Mouse (Mus musculus) spleen, adult 18-20 months (tissue): Measurements from ENCODE around the gene Otud7a.

Source experiments
- DNase-seq, 2 experiments: peaks; one replicate each; pipeline ENCODE4 v3.0.0; 2022; ENCODE audit warnings: mixed read lengths in 2 of 2

Otud7a gene

DNA sequence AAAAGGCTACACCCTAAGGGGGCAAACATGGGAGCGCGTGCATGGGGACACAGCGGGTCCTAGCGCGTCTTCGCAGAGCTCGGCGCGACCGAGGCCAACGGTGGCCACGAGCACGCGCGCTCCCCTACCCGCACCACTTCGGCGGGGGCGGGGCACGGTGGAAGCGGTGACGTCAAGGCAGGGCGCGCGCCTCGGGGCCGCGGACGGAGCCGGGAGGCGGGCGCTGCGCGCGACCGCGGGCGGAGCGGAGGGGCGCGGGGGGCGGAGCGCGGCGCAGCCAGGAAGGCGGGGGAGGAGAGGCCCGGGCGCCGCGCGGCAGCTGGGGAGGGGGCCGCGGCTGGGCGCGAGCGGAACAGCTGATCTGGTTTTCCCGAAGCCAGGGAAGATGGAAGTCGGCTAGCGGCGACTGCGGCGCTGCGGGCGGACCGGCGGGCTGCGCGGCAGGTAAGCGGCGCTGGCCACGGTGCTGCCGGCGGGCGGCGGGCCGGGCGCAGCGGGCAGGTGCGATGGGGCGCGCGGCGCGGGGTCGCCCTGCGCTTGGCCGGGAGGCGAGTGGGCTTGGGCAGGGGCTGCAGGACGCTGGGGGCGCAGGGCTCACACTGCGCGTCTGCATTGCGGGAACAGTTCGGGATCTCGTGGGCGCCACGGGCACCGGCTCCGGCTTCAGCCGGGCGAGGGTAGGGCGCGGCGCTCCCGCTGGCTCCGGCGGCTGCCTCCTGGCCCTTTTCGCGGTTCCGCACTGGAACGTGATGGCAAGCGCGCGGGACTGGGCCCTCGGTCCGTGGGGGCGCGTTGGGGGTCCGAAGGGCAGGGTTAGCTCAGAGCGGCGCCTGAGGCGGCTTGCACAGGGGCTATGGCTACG is at the start of gene Otud7a:
Otud7a (plus strand) TSS at position 268 of the 862 bp plus-strand sequence.
- DNase-seq, result peak in 1 of 2 experiments; percentile 11

DNA sequence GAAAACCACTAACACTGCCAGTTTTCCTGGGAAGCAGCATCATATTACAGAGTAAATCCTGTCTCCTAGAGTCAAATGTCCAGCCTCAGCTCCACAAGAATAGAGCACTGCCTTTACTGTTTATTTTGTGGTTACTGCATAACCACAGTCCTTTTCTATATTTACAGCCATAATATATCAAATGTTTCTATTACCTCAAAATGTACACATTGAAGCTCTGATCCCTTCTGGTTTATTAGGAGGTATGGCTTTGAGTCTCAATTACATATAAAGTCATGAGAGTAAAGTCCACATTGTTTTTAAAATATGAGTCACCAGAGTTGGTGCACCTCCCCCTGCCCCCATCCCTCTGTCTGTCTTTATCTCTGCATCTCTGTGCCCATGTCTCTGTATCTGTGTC is 38.6 kb upstream of the Otud7a start:
- no peak for DNase-seq

DNA sequence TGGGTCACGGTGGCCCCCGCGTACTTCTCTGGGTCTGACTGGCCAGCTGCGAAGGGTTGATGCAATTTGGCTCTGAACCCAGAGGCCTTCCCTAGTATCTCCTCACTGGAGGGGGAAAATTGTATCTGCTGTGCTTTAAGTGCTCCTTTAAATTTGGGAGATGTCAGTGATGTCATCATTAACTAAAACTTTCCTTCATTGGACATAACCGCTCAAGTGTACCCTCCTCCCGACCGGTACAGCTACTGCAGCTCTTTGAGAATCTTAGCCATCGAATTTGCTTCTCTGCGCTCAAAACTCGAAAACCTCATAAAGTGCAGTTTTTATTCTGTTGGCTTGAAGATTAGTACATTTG is 772 bp downstream of the Otud7a start:
- no peak for DNase-seq

DNA sequence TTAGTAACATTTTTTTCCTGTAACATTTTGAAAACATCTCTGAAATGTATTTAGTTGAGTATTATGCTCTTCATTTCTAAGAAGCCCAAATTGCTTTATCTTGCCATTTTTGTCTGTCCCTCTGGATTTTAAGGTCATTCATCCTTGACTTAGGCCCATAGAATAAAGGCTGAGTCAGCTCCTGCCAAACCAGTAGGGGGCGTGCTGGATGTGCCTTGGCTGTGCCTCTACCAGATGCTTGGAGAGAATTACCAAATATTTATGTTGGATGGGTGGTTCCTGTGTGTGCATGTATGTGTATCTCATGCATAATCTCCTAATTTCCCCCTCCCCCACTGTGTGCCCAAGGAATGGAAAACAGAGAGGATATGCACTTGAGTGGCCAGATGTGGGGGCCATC is 2.4 kb downstream of the Otud7a start:
- DNase-seq, result no peak

GRCm38 (mm10) chr7:63455228-63455627 is 10.7 kb downstream of the Otud7a start:
- DNase-seq, result no peak

GRCm38 (mm10) chr7:63462234-63462633 is 17.7 kb downstream of the Otud7a start:
- DNase-seq, result no peak

DNA sequence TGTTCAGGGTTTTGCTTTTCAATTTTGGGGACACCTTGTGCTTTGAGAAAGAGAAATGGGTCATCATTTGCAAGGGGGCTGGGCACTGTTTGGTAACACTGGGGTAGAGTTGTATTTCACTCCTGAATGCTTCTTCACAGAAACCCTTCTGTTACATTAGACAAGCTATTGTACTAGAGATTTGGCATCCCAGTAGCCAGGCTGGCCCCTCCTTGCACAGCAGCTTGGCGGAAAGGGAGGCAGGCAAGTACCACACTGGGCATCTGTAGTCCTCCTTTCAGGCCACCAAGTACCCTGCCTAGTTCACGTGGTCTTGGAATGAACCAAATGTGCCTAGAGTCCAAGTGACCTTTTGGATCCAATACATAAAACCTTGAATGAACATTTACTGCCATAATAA is 18.1 kb downstream of the Otud7a start:
- no peak for DNase-seq

GRCm38 (mm10) chr7:63466729-63467128 is 22.2 kb downstream of the Otud7a start:
- DNase-seq, result no peak

DNA sequence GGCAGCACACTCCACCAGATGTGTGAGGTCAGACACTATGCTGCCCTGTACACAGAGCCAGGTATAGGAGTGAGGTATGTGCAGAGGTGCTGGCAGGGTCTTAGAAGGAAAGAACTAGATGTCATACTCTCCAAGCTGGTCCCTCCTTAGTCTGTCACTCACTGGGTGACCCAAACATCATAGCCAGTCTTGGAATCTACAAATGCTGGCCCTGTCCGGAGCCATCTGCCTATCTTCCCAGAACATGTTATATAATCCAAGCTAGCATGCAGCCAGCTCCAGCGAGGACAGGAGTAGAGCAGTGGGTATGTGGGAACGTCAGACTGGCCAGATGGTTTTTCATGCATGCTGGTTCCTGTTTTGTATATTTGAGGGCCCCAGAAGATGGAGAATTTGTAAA is 23.7 kb downstream of the Otud7a start:
- no peak for DNase-seq

- DNase-seq, result no peak
Observed at GRCm38 (mm10) chr7:63483091-63483490, 38.5 kb downstream of the Otud7a start.

- DNase-seq, result no peak
Observed at GRCm38 (mm10) chr7:63497051-63497547, 52.5 kb downstream of the Otud7a start.

- no peak for DNase-seq
Observed at GRCm38 (mm10) chr7:63504202-63504601, 59.7 kb downstream of the Otud7a start.

DNA sequence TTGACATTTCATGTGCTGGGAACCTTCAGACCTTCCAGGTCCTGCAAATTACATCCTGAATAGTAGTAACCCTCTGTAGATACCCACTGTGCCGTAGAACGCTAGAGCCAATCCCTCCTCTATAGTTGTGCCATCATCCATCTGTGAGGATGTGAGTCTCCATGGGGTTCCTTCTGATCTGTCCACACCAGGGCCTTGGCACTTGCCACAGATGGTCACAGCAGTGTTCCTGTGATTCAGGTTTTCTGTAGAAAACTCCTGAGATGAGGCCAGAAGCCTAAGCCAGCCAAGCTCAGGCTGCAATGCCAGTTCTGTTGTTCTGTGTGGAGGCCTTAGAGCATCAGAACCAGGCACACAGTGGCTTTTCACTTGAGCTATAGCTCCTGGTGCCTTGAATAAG is 63.5 kb downstream of the Otud7a start:
- DNase-seq, result no peak

DNA sequence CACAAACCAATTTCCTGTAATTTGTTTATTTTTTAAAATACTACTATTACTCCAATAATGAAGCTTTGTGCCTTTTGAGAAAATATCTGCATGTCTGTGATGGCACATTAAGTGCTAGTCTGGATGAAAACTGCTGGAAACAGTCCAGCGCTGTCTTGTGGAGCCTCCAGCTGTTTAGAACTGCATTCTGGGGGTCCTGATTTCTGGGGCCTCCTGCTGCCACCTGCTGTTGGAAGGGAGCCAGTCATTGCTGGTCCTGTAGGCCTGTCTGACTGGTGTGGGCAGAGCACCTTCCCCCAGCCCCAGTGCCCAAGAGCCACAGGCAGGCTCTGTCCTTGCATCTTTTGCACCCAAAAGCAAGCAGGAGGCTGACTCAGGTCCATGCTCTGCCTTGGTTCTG is 65.3 kb downstream of the Otud7a start:
- no peak for DNase-seq

- DNase-seq, result no peak
Observed at GRCm38 (mm10) chr7:63511458-63511857, 66.9 kb downstream of the Otud7a start.

GRCm38 (mm10) chr7:63512561-63512960 is 68.0 kb downstream of the Otud7a start:
- DNase-seq, result no peak

DNA sequence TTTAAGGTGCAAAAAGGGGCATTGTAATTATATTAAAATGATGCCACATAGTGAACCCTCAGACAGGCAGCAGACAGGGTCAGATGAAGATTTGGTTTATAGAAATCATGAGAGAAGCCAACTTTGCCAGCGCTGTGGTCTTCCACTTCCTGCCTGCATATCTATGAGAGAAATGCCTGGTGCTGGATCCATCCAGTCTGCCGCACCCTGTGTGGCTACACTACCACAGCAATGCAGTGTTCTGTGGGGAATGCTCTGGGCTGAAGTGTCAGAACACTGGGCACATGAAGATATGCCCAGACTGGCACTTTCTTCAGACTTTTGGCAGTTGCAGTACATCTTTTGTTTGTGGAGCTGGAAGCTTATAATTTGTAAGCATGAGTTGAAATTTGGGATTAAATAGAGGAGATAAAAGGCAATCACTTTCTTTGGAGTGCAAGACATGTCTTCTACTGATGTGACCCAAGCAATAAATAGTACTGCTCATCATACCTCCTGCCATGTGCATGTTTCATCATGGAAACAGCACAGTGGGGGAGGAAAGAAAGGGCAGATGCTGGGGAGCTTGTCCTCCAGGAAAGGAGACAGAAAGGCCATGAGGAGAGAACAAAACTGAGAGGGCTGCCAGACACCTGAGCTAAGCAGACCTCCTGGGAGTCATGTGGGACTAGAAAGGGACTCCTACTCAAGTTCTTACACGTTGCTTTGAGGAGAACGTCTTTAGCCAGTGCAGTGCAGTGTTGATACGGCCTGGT is 71.8 kb downstream of the Otud7a start:
- DNase-seq, result no peak

GRCm38 (mm10) chr7:63520299-63520698 is 75.7 kb downstream of the Otud7a start:
- DNase-seq, result no peak

GRCm38 (mm10) chr7:63522403-63522802 is 77.9 kb downstream of the Otud7a start:
- DNase-seq, result no peak

GRCm38 (mm10) chr7:63523051-63523450 is 78.5 kb downstream of the Otud7a start:
- no peak for DNase-seq

DNA sequence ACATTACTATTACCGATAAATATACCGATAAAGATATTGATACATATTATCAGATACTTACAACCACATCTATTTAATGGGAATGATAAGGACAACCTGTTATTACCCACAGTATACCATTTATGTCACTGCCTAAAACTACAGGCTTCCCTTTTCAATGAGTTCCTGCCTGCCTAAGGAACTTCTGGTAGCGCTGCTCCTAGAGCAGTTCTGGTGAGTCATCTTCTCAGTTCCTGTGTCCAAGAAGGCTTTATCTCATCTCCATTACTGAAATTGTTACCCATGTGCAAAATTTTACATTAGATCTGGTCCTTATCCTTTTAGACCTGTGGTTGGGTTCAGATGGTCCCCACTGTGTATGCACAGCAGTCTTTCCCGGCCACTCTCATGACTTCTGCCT is 95.7 kb downstream of the Otud7a start:
- no peak for DNase-seq

GRCm38 (mm10) chr7:63554457-63554856 is 109.9 kb downstream of the Otud7a start:
- no peak for DNase-seq

DNA sequence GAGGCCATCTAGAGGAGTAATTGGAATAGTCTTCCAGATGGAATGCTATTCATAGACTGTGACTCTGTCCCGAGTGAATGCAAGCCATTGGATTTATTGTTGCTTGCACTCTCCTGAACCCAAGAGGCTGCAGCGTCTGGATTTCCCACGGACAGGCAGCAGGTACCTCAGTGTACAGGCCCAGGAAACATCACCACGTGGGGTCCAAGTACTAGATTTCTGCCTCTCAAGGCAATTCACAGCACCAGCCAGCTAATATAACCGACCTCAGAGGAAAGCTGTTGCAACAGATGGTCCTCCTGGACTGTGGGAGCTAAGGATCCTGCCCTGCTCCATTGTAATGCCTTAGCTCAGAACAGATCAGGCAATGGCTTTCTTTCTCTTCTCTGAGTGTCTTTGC is 111.8 kb downstream of the Otud7a start:
- no peak for DNase-seq

- DNase-seq, result no peak
Observed at GRCm38 (mm10) chr7:63558918-63559317, 114.4 kb downstream of the Otud7a start.
